Mouse (Mus musculus): ENCODE measurements around the gene Arrdc5. TPM values are rescaled to one million over a fixed set of nuclear protein-coding genes. Genes with fewer than 3 reads are reported as not detected.
A peak's percentile ranks its signal among the peaks of the same experiment; 100 is the strongest.
"Not testable (repeated sequence)": the region's sequence is repeated elsewhere in the genome, so short reads cannot be mapped to it uniquely, and the experiment has no call there.

Arrdc5 gene
- polyA plus RNA-seq, 1 experiment from 2014 or later, result not detected

DNA sequence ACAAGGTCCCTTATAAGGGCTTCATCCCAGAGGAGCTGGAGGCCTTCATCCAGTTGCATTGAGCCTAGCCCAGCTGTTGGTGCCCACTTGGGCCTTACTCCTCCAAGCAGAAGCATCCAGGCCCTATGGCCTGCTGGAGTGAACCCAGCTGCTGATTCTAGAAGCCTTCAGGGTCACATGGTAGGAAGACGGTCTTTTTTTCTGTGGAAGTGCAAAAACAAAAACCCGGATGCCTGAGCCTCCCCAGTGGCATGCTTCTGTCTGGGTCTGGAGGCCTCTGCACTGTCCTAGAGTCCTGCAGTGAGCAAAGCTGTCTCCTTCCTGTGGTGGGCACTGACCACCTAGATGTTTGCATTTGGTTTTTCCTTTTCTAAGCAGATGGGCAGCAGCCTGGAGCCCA, 41.3 kb downstream of the Arrdc5 start:
- Histone ChIP-seq H3K9ac (peak overlapping the region; percentile 30; the same call in 1 of the 2 replicates), H3K36me3 (ENCODE audit: poor library complexity, severe bottlenecking) (peaks cover 58% of the 10 kb centered on the region), H3K4me1 (peaks cover 54% of the 10 kb centered on the region), H3K4me2 (0 out of 2 replicates have a peak overlapping the region, but pooled peaks have one; percentile 8)
- ATAC-seq; H3K27ac ChIP-seq; H3K4me3 ChIP-seq; H3K27me3 ChIP-seq; H3K9me3 ChIP-seq (replicated peaks): not testable (repeated sequence)
- WGBS, result 84% methylated on average over 2 of the region's 2 CpGs

DNA sequence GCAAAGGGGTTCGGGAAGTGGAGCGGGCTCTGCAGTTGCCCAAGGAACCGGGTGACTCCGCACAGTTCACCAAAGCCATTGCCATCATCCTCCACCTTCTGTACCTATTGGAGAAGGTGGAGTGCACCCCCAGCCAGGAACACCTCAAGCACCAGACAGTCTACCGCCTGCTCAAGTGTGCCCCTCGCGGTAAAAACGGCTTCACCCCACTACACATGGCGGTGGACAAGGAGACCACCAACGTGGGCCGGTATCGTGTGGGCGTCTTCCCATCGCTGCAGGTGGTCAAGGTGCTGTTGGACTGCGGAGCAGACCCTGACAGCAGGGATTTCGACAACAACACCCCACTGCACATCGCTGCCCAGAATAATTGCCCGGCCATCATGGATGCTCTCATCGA, 41.8 kb downstream of the Arrdc5 start:
- 93% methylated on average over 19 of the region's 19 CpGs for WGBS
- not testable (repeated sequence) for H3K9ac ChIP-seq; H3K27ac ChIP-seq; H3K9me3 ChIP-seq (replicated peaks); ATAC-seq; H3K27me3 ChIP-seq
- peaks cover 58% of the 10 kb centered on the region for H3K36me3 ChIP-seq (ENCODE audit: poor library complexity, severe bottlenecking)
- H3K4me2 ChIP-seq, result peak overlapping the region; percentile 99
- peaks cover 54% of the 10 kb centered on the region for H3K4me1 ChIP-seq
- H3K4me3 ChIP-seq, result 0 out of 2 replicates have a peak overlapping the region, but pooled peaks have one; percentile 72

DNA sequence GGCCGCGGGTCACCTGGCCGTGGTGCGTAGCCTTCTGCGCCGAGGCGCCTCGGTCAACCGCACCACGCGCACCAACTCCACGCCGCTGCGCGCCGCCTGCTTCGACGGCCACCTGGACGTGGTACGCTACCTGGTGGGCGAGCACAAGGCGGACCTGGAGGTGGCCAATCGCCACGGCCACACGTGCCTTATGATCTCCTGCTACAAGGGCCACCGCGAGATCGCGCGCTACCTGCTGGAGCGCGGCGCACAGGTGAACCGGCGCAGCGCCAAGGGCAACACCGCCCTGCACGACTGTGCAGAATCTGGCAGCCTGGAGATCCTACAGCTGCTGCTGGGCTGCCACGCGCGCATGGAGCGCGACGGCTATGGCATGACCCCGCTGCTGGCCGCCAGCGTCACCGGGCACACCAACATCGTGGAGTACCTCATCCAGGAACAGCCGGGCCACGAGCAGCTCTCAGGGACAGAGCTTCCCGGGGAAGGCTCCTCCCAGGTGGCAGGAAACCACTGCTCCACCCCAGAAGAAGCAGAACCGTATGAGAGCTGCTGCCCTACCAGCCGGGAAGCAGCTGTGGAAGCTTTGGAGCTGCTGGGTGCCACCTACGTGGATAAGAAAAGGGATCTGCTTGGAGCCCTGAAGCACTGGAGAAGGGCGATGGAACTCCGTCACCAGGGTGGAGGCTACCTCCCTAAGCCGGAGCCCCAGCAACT, 42.7 kb downstream of the Arrdc5 start:
- 11% methylated on average over 55 of the region's 58 CpGs for WGBS
- peak overlapping the region; percentile 99 for H3K4me2 ChIP-seq
- H3K4me1 ChIP-seq, result peaks cover 50% of the 10 kb centered on the region

DNA sequence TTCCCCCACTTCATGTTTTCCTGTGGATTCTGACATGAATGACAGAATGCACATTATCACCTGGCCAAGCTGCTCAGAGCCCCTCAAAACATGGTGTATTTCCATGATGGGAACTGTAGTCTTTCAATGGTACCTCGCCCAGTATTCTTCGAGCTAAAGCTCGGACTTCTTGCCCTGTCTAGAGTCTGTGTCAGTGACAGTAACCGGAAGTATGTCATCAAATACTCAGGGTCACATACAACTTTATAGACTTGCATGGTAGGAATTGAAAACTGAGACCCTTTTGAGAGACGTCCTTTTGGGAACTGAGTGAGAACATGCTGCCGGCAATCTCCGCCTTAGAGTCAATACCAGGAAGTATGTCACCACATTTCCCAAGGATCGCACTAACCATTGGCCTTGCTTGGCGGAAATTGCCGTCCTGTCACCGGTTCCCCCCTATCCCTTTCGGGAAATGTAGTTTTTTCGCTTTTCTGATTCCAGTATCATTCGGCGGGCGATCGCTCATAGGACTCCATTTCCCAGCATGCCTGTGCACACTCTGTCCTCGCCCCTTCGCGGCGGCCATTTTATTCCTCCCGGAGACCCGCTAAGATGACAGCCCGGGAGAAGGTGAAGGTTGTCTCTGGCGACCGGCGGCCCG, 43.7 kb downstream of the Arrdc5 start, which contains the start of gene Fem1a:
Gene Fem1a (plus strand): TSS at position 572 of the 643 bp plus-strand sequence.
- Histone ChIP-seq H3K4me1 (peaks cover 50% of the 10 kb centered on the region), H3K4me2 (peak within 1 kb of the TSS; percentile 99), H3K9me3 (replicated peaks) (no peaks in the 10 kb centered on the region)

More for the DNA sequence above, 42.7 kb downstream of the Arrdc5 start:
- no peak for ATAC-seq
- H3K27me3 ChIP-seq, result no peaks in the 10 kb centered on the region
- peaks cover 48% of the 10 kb centered on the region for H3K36me3 ChIP-seq (ENCODE audit: poor library complexity, severe bottlenecking)
- H3K9me3 ChIP-seq (replicated peaks), result no peaks in the 10 kb centered on the region
- no peak overlapping the region for H3K27ac ChIP-seq
- peak overlapping the region; percentile 72 for H3K4me3 ChIP-seq
- H3K9ac ChIP-seq, result peak overlapping the region; percentile 76

DNA sequence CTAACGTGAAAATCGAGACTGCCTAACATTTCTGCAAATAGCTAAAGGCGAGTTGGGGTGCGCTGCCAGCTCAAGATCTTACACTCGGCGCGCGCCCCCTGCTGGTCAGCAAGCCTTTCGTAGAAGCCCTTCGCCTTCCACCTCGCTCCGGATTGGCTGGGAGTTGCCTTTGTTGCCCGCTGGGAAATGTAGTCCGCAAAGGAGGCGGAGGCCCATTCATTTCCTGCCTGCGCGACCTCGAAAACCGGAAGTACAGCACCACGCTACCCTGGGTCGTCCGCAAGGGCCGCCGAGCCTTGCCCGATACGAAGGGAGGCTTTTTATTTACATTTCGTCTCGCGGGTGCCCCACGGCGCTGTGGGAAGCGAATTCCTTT, 44.2 kb downstream of the Arrdc5 start:
- peak; percentile 94 for ATAC-seq
- under 1% methylated on average over 32 of the region's 32 CpGs for WGBS

More for the DNA sequence above, 43.7 kb downstream of the Arrdc5 start, which contains the start of gene Fem1a:
- H3K9ac ChIP-seq, result peak within 1 kb of the TSS; percentile 76
- peak within 1 kb of the TSS; percentile 91 for H3K27ac ChIP-seq
- peak; percentile 94 for ATAC-seq
- peaks cover 38% of the 10 kb centered on the region for H3K36me3 ChIP-seq (ENCODE audit: poor library complexity, severe bottlenecking)
- H3K4me3 ChIP-seq, result peak within 1 kb of the TSS; percentile 72
- WGBS, result under 1% methylated on average over 28 of the region's 28 CpGs
- no peaks in the 10 kb centered on the region for H3K27me3 ChIP-seq

DNA sequence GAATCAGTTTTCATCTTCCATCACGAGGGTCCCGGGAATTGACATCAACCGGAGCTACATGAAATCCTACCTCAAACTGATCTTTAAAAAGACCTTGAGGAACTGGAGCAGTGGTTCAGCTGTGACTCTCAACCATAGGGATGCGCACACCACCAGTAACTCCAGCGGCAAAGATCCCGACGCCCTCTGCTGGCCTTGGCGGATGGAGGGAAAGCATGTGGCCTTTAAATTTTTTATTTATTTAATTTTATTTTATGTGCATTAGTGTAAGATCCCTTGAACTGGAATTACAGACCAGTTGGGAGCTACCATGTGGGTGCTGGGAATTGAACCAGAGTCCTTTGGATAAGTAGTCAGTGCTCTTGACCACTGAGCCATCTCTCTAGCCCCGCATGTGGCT, 44.7 kb downstream of the Arrdc5 start:
- H3K4me3 ChIP-seq, result peak overlapping the region; percentile 72

More for the DNA sequence above, 44.2 kb downstream of the Arrdc5 start:
- Histone ChIP-seq H3K4me2 (peak overlapping the region; percentile 77), H3K9ac (peak overlapping the region; percentile 52), H3K36me3 (ENCODE audit: poor library complexity, severe bottlenecking) (peaks cover 33% of the 10 kb centered on the region), H3K27me3 (no peaks in the 10 kb centered on the region), H3K27ac (peak overlapping the region; percentile 91), H3K4me3 (peak overlapping the region; percentile 72), H3K9me3 (replicated peaks) (no peaks in the 10 kb centered on the region), H3K4me1 (peaks cover 49% of the 10 kb centered on the region)

DNA sequence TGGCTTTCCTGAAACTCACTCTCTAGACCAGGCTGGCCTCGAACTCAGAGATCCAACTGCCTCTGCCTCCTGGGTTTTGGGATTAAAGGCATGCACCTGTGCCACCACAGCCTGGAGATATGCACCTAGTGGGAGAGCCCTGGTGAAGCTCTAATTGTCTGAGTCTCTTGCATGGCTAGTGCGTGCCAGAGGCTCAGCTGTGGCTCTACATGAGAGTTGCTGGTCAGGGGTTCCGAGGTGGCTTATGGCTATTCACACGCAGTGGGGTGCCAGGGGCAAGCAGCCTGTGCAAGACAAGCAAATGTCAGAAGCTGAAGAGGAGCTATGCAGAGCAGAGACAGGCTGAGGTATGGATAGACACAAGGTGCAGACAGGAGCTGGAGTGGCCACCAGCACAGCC, 45.4 kb downstream of the Arrdc5 start:
- no peak overlapping the region for H3K27ac ChIP-seq
- no peak overlapping the region for H3K9ac ChIP-seq
- H3K4me1 ChIP-seq, result peaks cover 43% of the 10 kb centered on the region

More for the DNA sequence above, 44.7 kb downstream of the Arrdc5 start:
- peak overlapping the region; percentile 77 for H3K4me2 ChIP-seq
- H3K27me3 ChIP-seq, result no peaks in the 10 kb centered on the region
- WGBS, result 25% methylated on average over 9 of the region's 9 CpGs
- peaks cover 50% of the 10 kb centered on the region for H3K4me1 ChIP-seq
- peak overlapping the region; percentile 46 for H3K27ac ChIP-seq
- ATAC-seq, result 0 out of 2 replicates have a peak, but pooled peaks have one; percentile 1
- H3K9ac ChIP-seq, result peak overlapping the region; percentile 31
- H3K36me3 ChIP-seq (ENCODE audit: poor library complexity, severe bottlenecking), result peaks cover 29% of the 10 kb centered on the region
- no peaks in the 10 kb centered on the region for H3K9me3 ChIP-seq (replicated peaks)

DNA sequence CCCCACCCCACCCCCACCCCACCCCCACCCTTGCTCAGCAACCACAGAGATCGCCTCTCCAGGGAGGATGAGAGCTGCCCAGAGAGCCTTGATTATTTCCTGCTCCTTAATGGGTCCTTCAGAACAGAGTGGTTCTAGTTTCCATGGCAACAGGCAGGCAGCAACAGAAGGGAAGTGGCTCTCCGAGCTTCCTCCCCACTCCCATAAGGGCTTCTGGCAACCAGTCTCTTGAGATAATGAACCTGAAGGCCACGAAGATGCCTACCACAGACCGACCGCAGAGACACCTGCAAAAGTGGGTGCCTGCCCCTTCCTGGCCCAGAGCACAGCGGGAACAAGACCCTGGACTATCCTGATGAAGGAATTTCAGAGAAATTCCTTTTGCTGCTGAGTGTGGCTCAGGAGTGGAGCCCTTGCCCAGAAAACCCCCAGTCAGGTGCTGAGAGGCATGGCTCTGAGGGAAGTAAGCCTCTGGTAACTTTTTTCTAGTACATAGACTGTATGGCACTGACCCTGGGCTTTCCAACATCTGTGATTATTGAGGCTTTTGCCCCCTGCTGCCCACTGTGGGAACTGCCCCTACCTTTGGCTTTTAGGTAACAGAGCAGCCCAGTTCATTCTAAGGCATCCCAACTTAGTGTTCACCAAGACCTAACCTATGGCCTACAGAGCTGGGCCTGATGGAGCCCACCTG, 48.8 kb downstream of the Arrdc5 start:
- WGBS, result 14% methylated on average over 6 of the region's 6 CpGs

More for the DNA sequence above, 45.4 kb downstream of the Arrdc5 start:
- no peaks in the 10 kb centered on the region for H3K9me3 ChIP-seq (replicated peaks)
- ATAC-seq, result no peak
- H3K4me3 ChIP-seq, result no peak overlapping the region
- 77% methylated on average over 4 of the region's 4 CpGs for WGBS
- H3K27me3 ChIP-seq, result no peaks in the 10 kb centered on the region
- no peak overlapping the region for H3K4me2 ChIP-seq
- peaks cover 22% of the 10 kb centered on the region for H3K36me3 ChIP-seq (ENCODE audit: poor library complexity, severe bottlenecking)

DNA sequence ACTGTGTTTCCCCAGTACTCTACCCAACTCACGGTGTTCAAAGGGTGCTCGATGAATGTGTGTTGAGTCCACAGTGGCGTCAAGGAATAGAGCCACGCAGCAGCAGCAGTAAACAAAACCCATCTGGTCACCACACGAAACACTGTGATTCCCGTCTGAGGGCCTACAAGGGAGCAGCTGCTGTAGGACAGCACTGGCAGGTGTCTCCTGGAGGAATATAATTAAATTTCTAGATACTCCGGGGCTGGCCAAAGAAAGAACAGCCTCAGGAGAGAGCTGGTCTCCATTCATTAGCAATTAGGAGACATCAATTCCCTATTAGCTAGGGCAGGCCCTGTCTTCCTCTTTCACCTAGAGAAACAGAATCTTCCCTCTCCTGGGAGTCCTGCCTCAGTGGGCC, 54.5 kb downstream of the Arrdc5 start:
- peaks cover 3% of the 10 kb centered on the region; the same call in 1 of the 2 replicates for H3K4me1 ChIP-seq
- H3K4me3 ChIP-seq, result no peak overlapping the region
- H3K27ac ChIP-seq, result no peak overlapping the region
- no peak overlapping the region for H3K4me2 ChIP-seq
- H3K9ac ChIP-seq, result no peak overlapping the region
- no peak for ATAC-seq
- H3K9me3 ChIP-seq (replicated peaks), result no peaks in the 10 kb centered on the region
- no peaks in the 10 kb centered on the region for H3K36me3 ChIP-seq (ENCODE audit: poor library complexity, severe bottlenecking)
- 49% methylated on average over 7 of the region's 7 CpGs for WGBS
- peaks cover 26% of the 10 kb centered on the region for H3K27me3 ChIP-seq

More for the DNA sequence above, 48.8 kb downstream of the Arrdc5 start:
- Histone ChIP-seq H3K4me1 (peaks cover 17% of the 10 kb centered on the region), H3K4me3 (no peak overlapping the region), H3K9ac (no peak overlapping the region), H3K27me3 (0 out of 2 replicates have a peak, but pooled peaks cover 5% of the 10 kb centered on the region), H3K27ac (peak overlapping the region; percentile 78), H3K36me3 (ENCODE audit: poor library complexity, severe bottlenecking) (no peaks in the 10 kb centered on the region), H3K9me3 (replicated peaks) (no peaks in the 10 kb centered on the region), H3K4me2 (peak overlapping the region; percentile 45)
- peak; percentile 41 for ATAC-seq
